Mouse (Mus musculus) cerebellum, adult 11 months (tissue): ENCODE results near the gene Mapk3.

Experiments used
- DNase-seq: peaks from one replicate; pipeline ENCODE4 v3.0.0; 2022

Mapk3 gene

DNA sequence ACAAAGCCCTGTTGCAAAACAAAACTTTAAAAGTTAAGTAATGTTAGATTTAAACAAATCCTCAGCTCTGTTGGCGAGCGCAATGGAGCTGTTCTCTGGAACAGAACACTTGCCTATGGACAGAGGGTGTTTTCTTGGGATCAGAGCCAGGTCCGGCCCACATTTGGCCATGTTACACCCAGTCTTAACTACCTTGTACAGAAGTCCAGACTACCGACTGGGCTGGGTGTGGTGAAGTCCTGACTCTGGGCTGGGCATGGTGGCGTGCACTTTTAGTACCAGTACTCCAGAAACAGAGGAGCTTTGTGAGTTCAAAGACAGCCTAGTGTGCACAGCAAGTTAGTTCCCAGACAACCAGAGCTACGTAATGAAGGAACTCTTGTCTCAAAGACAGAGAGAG is 47.6 kb downstream of the Mapk3 start:
- DNase-seq, result no peak

DNA sequence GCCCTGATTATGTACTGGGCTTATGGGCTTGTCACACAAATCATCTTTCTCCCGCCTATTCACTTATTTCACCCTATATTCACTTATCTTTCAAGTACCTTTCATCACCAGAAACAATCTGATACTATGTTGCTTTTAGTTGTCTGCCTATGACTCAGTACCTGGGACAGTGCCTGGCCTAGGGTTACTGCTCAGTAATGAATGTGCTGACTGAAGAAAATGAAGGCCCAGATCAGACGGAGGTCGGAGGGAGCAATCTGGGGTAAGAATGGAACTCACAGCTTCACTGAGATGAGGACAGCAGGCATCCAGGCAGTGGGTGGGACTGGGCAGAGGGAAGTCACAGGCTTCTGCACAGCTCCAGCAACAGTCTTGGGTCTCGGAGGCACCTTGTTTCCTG is 48.0 kb downstream of the Mapk3 start:
- DNase-seq, result no peak

DNA sequence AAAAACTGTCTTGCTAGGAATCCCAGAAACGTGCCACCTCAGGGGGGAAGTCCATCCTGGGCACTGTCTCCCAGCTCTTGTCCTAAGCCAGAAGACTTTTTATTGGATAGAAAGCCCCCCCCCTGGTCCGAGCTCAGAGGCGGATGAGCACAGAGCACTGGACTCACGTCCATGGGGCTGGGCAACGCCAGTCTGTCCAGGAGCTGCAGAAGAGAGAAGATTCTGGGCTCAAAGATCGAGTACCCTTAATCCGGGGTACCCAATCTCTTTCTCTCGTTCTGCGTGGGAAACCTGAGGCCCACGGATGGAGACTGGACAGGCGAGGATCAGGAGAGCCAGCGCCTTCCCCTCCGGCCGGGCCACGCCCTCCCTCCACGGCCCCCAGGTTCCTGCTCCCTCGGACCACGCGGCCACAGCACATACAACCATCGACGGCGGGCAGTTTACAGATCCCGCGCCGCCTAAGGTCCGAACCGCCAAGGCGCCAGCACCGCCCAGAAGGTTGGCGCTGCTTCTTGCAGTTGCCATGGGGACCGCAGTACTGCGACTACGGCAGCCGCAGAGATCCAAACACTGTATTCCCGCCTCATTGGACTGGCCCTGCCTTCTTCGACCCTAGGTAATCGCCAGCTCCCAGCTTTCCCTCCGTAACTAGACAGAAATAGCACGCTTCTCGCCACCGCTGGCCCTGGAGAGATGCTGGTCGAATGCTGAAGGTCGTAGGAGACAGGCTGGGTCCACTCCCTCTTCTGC is 49.5 kb downstream of the Mapk3 start:
- DNase-seq, result peak; percentile 85

DNA sequence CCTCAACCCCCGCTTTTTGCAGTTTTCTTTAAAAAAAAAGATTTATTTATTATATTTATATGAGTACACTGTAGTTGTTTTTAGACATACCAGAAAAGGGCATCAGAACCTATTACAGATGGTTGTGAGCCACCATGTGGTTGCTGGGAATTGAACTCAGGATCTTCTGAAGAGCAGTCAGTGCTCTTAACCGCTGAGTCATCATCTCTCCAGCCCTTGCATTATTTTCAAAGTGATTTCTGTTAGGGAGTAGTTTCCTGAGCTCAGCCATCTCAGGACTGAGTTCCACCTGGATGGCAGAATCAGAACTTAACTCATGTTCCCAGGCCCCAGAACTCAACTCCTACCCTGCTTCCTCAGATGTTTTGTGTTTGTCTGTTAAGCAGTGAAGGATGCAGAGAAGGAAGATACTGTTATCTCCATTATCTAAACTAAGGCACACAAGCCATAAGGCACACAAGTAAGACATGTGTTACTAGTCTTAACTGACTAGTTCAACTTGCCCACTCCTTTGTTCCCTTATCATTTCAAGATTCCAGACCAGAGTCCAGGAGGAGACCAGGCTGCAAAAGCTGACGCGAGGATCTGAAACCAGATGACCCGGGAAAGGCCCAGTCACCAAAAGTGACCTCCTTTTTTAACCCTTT is 50.4 kb downstream of the Mapk3 start:
- DNase-seq, result no peak
